Mouse (Mus musculus): Measurements from ENCODE around the gene Tmem265.
A peak's percentile ranks its signal among the peaks of the same experiment; 100 is the strongest.

Tmem265 gene

GRCm38 (mm10) chr7:127561340-127561858 lies at the start of gene Tmem265:
TSS of gene Tmem265 (plus strand) at chr7:127561390.
- no peak for DNase-seq

GRCm38 (mm10) chr7:127511808-127512230 lies 49.4 kb upstream of the Tmem265 start, which contains the start of gene Srcap:
TSS of gene Srcap (plus strand) at chr7:127511983.
- peak; percentile 98 for DNase-seq

- DNase-seq: peak; percentile 94
These were observed 48.8 kb upstream of the Tmem265 start for GRCm38 (mm10) chr7:127512231-127513015.

- peak; percentile 57 for DNase-seq
These were observed 48.2 kb upstream of the Tmem265 start for GRCm38 (mm10) chr7:127513016-127513390.

GRCm38 (mm10) chr7:127513781-127514180 lies 47.4 kb upstream of the Tmem265 start:
- no peak for DNase-seq

GRCm38 (mm10) chr7:127515846-127516245 lies 45.3 kb upstream of the Tmem265 start:
- DNase-seq: peak; percentile 31

- no peak for DNase-seq
These were observed 44.8 kb upstream of the Tmem265 start for GRCm38 (mm10) chr7:127516344-127516743.

- DNase-seq: no peak
These were observed 41.9 kb upstream of the Tmem265 start, which contains the start of gene Gm42715 for GRCm38 (mm10) chr7:127519284-127519683. TSS of gene Gm42715 (plus strand) at chr7:127519584.

GRCm38 (mm10) chr7:127541671-127542070 lies 19.5 kb upstream of the Tmem265 start:
- DNase-seq: no peak

GRCm38 (mm10) chr7:127549116-127549835 lies 11.9 kb upstream of the Tmem265 start:
- DNase-seq: peak; percentile 78

- no peak for DNase-seq
These were observed 9.6 kb upstream of the Tmem265 start for GRCm38 (mm10) chr7:127551558-127551957.

- no peak for DNase-seq
These were observed 610 bp upstream of the Tmem265 start for GRCm38 (mm10) chr7:127560580-127560979.

GRCm38 (mm10) chr7:127564381-127565150 lies 3.4 kb downstream of the Tmem265 start:
- peak; percentile 97 for DNase-seq

GRCm38 (mm10) chr7:127572895-127573471 lies 11.8 kb downstream of the Tmem265 start, which contains the start of gene Phkg2:
TSS of gene Phkg2 (plus strand) at chr7:127573340.
- DNase-seq: peak; percentile 96

- peak; percentile 64 for DNase-seq
These were observed 12.4 kb downstream of the Tmem265 start for GRCm38 (mm10) chr7:127573503-127574008.

- DNase-seq: no peak
These were observed 12.9 kb downstream of the Tmem265 start for GRCm38 (mm10) chr7:127574115-127574514.

- no peak for DNase-seq
These were observed 22.1 kb downstream of the Tmem265 start for GRCm38 (mm10) chr7:127583260-127583659.

GRCm38 (mm10) chr7:127585031-127585430 lies 23.8 kb downstream of the Tmem265 start:
- no peak for DNase-seq

- DNase-seq: no peak
These were observed 25.0 kb downstream of the Tmem265 start for GRCm38 (mm10) chr7:127586149-127586548.

GRCm38 (mm10) chr7:127587196-127587595 lies 26.0 kb downstream of the Tmem265 start:
- no peak for DNase-seq

- DNase-seq: peak; percentile 92
These were observed 27.1 kb downstream of the Tmem265 start, which contains the start of the genes Ccdc189 and Rnf40 for GRCm38 (mm10) chr7:127588011-127588871. TSS of gene Ccdc189 (minus strand) at chr7:127588595. TSS of gene Rnf40 (plus strand) at chr7:127588767.

Measured in cerebellum, adult 11-12 months (tissue).